Mouse (Mus musculus) cerebellum, postnatal 4 days (tissue): ENCODE results near the gene Bcat1.

Experiments
- DNase-seq, 2 experiments: peaks; one replicate each; pipeline ENCODE4 v3.0.0; 2022; ENCODE audit warnings: low spot score in 2 of 2, mixed read lengths in 1 of 2

Gene Bcat1

GRCm38 (mm10) chr6:145075548-145076224, at the start of gene Bcat1:
TSS of gene Bcat1 (minus strand) at chr6:145076184.
- peak in 1 of 2 experiments; percentile 49 for DNase-seq

GRCm38 (mm10) chr6:145125591-145126113, 49.7 kb upstream of the Bcat1 start:
- no peak for DNase-seq

GRCm38 (mm10) chr6:145124621-145125020, 48.6 kb upstream of the Bcat1 start:
- no peak for DNase-seq

- DNase-seq, result no peak
These were observed 47.4 kb upstream of the Bcat1 start for GRCm38 (mm10) chr6:145123136-145124060.

- no peak for DNase-seq
These were observed 46.6 kb upstream of the Bcat1 start for GRCm38 (mm10) chr6:145122423-145123059.

GRCm38 (mm10) chr6:145121590-145122420, 45.8 kb upstream of the Bcat1 start:
- DNase-seq, result no peak

- DNase-seq, result no peak
These were observed 45.0 kb upstream of the Bcat1 start for GRCm38 (mm10) chr6:145120787-145121589.

- no peak for DNase-seq
These were observed 44.1 kb upstream of the Bcat1 start for GRCm38 (mm10) chr6:145120086-145120485.

GRCm38 (mm10) chr6:145116098-145116672, 40.2 kb upstream of the Bcat1 start:
- DNase-seq, result no peak

- no peak for DNase-seq
These were observed 39.6 kb upstream of the Bcat1 start, which contains the start of gene Lrmp for GRCm38 (mm10) chr6:145115476-145116097. TSS of gene Lrmp (plus strand) at chr6:145115653.

GRCm38 (mm10) chr6:145114561-145114960, 38.6 kb upstream of the Bcat1 start:
- DNase-seq, result no peak

- no peak for DNase-seq
These were observed 36.9 kb upstream of the Bcat1 start for GRCm38 (mm10) chr6:145112865-145113264.

GRCm38 (mm10) chr6:145110786-145111185, 34.8 kb upstream of the Bcat1 start:
- no peak for DNase-seq

GRCm38 (mm10) chr6:145106163-145106842, 30.3 kb upstream of the Bcat1 start:
- DNase-seq, result no peak

- DNase-seq, result no peak
These were observed 29.5 kb upstream of the Bcat1 start for GRCm38 (mm10) chr6:145105439-145105838.

GRCm38 (mm10) chr6:145104241-145104939, 28.4 kb upstream of the Bcat1 start:
- DNase-seq, result no peak

GRCm38 (mm10) chr6:145100923-145101322, 24.9 kb upstream of the Bcat1 start:
- no peak for DNase-seq

GRCm38 (mm10) chr6:145094431-145094830, 18.4 kb upstream of the Bcat1 start:
- no peak for DNase-seq
